Mouse (Mus musculus) adrenal gland, postnatal 36 days (tissue): Measurements from ENCODE around the gene Slc18a3. TPM values are rescaled to one million over a fixed set of nuclear protein-coding genes. Genes with fewer than 3 reads are reported as not detected.
A peak's percentile ranks its signal among the peaks of the same experiment; 100 is the strongest.

ENCODE experiments used
- DNase-seq, 2 experiments: peaks; one replicate each; pipeline ENCODE4 v3.0.0; 2021; ENCODE audit warnings: mixed read lengths in 1 of 2
- long read RNA-seq, 2 experiments: library from polyadenylated mRNA; stranded (forward); transcript quantifications; one replicate each; pipeline ENCODE4 v2.0.0; 2021; ENCODE audit warnings: borderline sequencing depth in 2 of 2
- total RNA-seq, 2 experiments: library from RNA; stranded (reverse); gene quantifications; 2 replicates each; pipeline ENCODE4 v1.2.3; 2021

The Slc18a3 gene
- total RNA-seq: not detected
- long read RNA-seq, experiment 1: 0 reads
- long read RNA-seq, experiment 2: 0 reads

DNA sequence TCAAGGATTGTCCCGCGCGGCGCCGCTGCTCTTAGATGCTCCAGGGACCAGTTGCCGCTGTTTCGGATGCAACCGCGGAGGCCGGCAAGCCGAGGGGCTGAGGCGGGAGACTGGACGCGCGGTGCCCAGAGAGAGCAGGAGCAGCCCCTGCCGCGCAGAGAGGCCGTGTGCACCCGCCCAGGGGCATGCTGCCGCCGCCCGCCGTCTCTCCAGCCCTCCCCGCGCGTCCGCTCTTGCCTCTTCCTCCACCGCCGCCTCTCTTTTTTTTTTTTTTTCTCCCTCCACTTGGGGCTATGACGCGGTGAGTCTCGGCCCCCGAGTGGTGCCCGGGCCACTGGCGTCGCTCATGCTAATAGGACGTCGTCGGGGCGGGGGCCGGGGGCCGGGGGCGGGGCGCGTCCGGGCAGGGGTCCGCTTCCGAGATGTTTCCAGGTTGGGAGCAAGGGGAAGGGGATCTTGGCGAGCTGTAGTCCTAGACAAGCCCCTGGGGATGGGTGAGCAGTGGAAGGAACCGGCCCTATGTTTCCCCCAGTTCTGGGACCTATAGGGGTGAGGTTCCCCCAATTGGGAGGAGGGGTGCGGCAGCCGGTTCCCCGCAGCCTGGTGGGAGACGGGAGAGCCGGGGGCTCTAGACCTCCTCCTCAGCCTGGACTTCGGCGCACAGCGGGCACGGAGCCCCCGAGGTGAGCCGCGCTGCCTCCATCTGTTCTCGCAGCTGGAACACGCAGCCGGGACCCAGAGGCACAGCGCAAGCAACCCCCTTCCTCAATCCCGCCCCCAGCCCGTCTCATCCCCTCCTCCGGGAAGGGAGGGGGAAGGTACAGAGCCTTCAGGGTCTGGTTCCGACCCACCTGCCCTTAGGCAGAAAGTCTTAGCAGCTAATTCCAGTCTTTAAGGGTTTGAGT lies at the start of gene Slc18a3:
Slc18a3 (minus strand) TSS at position 250 of the 905 bp plus-strand sequence.
- DNase-seq: no peak

DNA sequence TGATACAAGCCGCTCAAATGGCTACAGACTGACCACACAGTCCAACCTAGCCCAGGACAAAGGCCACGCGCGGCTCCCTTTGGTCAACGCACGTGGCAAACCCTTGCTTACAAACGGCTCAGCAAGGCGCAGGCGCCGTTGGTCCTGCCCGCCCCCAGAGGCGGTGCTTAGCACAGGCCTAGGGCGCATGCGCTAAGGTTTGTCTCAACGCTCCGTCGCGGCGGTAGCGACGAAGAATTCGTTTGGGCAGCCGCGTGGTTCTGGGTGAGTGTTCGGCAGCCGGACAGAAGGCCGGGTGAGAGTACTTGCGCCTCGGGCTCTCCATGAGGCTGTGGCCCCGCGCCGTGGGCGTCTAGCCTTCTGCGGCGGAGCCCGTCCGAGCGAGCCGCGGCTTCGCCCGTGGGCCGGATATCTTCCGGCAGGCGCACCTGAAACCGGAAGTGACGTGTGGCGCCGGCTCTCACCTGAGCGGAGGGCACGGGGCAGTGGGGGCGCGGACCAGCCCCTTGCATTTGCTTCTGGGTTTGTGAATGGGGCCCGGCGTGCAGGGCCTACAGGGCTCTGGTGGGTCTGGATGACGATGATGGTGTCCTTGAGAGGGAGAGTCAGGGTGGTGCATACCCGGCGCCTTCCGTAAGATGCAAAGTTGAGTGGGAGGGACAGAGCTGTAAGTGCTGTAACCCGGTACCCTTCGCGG lies 48.8 kb upstream of the Slc18a3 start, which contains the start of gene Ercc6:
Ercc6 (plus strand) TSS at position 186 of the 697 bp plus-strand sequence.
- DNase-seq: peak; percentile 95 to 96

DNA sequence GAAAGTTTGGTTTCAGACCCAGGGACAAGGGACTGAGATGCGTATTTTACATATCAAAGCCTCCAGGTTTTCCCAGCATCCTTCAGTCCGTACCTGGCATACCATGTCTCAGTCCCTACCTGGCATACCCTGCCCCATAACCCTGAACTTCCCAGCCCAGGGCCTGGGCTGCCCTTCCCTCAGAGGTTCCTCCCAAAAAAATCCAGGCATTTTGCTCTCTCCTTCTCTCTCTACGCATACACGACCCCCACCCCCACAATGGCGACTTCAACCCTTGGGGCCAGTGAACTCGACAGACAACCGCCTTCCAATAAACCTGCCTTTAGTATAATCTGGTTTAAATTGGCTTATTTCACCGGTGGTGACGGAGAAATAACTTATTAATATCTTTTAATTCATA lies 48.3 kb upstream of the Slc18a3 start:
- DNase-seq: no peak

DNA sequence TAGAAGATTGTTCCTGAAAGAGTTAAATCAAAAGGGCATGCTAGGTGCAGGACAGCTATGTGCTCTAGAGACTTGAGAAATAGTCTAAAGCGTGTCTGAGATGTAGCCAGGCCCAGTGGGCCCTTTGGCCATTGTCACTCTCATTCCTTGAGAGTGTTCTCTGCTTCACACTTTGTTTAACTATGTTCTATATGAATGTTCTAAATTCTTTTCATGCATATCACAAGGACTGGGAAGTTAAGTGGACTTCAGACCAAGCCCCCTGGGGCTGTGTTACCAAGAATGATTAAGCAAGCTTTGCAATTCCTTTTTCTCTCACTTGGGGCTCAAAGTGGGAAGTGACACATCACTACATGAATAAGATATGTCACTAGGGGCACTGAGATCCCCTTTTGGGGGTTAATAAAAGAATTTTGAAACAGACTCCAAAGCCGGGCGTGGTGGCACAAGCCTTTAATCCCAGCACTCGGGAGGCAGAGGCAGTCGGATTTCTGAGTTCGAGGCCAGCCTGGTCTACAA lies 44.9 kb upstream of the Slc18a3 start:
- DNase-seq: no peak

GRCm38 (mm10) chr14:32508105-32508835 lies 43.6 kb upstream of the Slc18a3 start:
- DNase-seq: no peak

DNA sequence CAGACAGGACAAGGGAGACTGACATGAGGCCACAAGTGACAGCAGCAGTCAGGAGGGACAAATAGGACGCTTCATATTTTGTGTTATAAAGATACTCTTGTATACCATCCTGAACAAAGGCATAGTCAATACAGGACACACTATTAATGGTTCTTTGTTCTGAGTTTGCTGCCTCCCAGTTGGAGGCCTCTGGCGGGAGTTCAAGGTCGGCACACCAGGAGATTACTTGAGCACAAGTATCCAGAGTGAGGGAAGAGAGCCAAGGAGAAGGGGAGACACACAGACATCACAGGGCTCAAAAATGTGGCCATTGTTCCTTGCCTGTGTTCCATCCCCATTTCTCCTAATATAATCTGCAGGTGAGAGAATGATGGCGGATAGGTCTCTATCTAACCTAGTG lies 42.6 kb upstream of the Slc18a3 start:
- peak; percentile 33 to 48 for DNase-seq

DNA sequence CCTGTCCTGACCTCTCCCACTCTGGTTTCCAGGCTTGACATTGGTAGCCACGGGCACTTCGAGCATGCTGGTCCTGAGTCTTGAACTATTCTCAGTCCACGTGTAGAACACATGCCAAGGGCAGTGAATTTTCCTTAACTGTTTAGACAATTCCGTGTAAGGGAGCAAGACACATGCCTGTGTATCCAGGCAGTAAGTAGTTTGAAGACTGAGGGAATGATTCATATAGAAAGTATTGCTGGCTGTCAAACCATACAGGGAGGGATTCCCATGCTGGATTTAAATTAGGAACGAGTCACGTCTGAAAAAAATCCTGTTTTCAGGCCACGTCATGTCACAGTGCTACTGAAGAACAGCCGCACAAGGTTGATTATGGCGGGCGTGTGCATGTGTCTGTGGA lies 41.7 kb upstream of the Slc18a3 start:
- no peak for DNase-seq

DNA sequence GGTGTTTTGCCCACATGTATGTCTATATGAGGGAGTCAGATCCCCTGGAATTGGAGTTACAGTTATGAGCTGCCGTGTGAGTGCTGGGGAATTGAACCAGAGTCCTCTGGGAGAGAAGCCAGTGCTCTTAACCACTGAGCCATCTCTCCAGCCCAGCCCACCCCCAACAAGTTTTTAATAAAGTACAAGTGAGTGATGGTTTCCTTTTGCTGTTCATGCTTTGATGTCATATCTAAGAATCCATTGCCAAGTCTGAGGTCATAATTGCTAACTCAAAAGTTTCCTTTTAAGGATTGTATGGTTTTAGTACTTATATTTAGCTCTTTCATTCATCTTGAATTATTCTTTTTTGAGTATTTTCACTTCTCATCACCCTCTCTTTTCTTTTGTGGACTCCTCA lies 39.2 kb upstream of the Slc18a3 start:
- no peak for DNase-seq

- no peak for DNase-seq
Observed at GRCm38 (mm10) chr14:32502764-32503688, 38.4 kb upstream of the Slc18a3 start.

DNA sequence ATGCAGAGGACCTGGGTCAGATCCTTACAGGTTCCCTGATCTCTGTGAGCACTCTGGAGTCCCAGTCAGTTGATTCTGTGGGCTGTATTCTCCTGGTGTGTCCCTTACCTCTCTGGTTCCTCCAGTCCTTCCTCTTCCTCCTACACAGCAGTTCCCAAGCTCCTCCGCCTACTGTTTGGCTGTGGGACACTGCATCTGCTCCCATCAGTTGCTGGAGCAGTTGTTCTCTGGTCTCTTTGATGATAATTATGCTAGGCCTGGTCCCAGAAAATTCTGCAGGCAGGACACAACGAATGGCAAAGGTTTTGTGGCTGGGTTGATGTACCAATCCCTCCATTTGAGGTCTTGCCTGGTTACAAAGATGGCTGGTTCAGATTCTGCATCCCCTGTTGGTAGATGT lies 36.7 kb upstream of the Slc18a3 start:
- no peak for DNase-seq

DNA sequence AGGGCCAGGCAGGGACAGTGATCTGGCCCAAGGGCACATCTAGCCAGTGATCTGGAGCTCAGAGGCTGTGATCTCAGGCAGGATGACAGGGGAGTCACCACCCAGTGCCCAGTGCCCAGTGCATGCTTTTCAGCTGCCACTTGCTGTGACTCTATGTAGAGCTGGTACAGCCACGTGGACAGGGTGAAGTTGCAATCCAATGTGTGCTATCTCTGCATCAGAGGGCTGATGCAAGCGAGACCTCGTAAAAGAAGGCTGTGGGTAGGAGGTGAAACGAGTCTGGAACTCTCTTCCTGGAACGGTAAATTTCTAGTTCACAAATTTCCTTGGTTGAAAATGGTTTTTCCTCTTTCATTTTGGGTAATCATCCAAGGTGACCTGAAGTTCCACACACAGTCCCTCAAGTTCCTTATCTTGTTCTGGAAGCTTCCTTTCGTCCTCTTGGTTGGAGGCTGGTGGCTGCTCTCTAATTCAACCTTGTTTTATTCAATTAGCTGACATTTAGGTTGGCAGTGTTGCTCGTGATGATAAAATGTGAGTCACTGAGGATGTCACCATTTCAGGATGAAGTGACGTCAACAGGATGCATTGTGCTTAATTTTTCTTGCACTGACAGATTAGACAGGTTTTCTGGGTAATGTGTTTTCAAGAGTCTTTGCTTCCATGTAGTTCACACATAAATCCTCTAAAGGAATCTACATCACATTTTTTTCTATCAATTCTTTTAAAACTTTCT lies 31.6 kb upstream of the Slc18a3 start:
- peak in 1 of 2 experiments; percentile 15 for DNase-seq

DNA sequence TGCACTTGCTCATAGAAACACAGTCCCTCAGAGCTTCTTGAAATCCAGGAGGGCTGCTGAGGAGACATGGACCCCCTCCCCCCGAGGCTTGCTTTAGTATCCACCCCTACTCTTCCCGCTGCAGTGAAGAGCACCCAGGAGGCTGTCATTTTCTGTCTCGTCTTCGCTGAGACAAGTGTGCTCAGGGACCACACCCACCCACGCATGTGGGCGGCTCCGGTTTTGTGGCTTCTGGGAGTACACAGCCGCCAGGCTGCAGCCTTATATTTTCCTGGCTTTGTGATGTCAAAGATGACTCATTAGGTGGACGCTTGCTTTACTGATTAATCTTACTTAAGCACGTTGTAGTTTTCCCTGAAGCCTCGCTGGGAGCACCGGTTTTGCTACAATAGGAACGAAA lies 27.9 kb upstream of the Slc18a3 start:
- DNase-seq: peak; percentile 35 to 49

GRCm38 (mm10) chr14:32482061-32482460 lies 17.4 kb upstream of the Slc18a3 start:
- peak in 1 of 2 experiments; percentile 19 for DNase-seq

- DNase-seq: no peak
Observed at GRCm38 (mm10) chr14:32477581-32477980, 12.9 kb upstream of the Slc18a3 start.

DNA sequence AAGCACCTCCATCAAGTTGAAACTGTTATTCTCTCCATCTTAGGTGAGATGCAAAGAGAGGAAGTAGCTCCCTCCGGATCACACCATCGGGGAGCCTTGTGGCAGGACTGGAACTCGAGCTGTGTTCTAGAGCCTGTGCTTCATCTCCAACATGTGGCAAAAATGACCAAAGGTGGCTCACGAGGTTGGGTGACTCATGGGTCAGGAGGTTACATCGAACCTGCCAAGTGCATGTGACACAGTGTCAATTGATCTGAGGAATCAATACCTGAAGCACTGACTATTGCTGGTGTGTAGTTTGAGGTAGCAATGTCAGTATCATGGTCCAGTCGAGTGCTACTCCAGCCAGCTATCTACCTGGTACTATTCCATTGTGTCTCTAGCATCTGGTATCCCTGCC lies 11.9 kb upstream of the Slc18a3 start:
- DNase-seq: no peak

- peak; percentile 59 to 75 for DNase-seq
Observed at GRCm38 (mm10) chr14:32472996-32473395, 8.3 kb upstream of the Slc18a3 start.

DNA sequence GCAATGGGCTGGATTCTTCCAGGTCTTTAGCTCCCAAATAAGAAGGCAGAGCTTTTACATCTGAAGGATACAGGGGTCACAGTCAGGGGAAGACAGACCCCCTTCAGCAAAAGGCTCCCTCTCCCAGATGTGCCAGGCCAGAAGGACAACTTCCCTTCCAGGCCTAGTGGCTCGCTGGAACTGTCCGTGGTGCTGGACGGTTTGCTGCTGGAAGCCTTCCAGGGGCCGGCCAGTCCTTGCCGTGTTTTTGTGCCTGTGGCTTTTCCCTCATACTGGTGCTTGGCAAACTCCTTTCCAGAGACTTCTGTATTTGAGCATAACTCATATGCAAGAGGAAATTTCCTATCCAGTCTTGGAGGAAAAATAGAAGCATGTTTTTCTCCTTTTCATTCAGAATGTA lies 3.0 kb upstream of the Slc18a3 start:
- DNase-seq: peak; percentile 79 to 81

DNA sequence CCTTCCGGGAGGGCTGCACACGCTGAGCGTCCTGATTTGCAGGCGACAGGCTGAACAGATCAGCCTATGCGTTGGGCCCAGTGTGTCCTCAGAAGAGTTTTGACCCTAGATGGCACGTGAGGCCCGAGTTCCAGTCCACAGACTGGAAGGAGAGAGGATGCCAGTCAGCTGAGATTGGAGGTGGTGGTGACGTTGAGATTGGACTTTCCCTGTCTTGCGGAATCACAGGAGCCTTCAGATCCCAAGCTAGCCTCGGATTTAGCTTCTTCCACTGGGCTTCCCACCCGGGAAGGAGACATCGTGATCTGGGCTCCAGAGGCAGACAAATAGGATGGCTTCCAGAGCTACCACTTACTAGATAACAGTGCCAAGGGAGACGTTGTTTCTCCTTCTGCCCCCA lies 1.2 kb upstream of the Slc18a3 start, which contains the start of gene Chat:
Chat (minus strand) TSS at position 101 of the 400 bp plus-strand sequence.
- no peak for DNase-seq

DNA sequence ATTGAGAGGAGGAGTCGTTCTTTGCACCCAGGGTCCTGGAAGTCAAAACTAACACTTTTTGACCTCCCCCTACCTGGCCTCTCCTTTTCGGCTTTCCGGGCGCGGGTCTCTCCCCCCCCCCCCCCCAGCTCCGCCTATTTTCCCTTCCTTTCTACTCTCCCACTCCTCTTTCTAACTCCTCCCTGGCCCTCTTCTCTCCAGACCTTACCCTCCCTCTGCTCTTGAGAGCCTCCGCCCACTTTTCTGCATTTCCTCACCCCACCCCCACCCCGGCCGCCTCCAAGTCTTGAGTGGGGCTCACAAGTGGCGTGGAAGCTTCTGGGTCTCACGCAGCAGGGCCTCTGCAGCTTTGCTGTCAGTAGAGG lies 838 bp upstream of the Slc18a3 start:
- no peak for DNase-seq
